Mouse (Mus musculus) gastrocnemius, postnatal 14 days (tissue): ENCODE measurements at regions not wholly inside any gene's neighbourhood (a gene's known extent, or its start where the extent isn't known, plus 50 kb on each side); places are given as distances from the start of the nearest gene placed in this dataset.
A peak's percentile ranks its signal among the peaks of the same experiment; 100 is the strongest.

Experiments used
- DNase-seq: peaks from one replicate; pipeline ENCODE4 v3.0.0; 2021; ENCODE audit warnings: mixed read lengths
- intact Hi-C: fragments of 180-260 bp; cut with DNase I; formaldehyde crosslinking; loops from one replicate; pipeline ENCODE4 v1.15.1; 2025; ENCODE audit warnings: low total_unique reads

DNA sequence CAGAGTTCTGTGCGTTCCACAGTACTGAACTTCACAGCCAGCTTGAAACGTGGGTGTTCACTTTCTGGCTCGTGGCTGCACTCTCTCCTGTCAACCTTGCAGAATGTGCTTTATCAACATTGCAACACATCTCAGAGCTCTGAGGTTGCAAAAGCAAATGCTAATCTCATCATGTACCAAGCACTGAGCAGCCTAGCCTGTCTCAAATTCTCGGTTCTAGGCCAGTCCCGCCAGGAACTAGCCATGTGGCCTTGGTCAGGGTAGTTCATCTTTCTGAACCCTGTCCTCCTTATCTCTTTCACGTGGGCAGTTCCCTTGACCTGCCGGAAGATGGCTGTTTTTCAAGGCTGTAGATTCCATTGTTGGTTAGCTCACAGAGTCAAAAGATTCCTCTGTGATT is 159.3 kb upstream of the Mast4 start:
- DNase-seq: no peak
- intact Hi-C loops: no loop called here

DNA sequence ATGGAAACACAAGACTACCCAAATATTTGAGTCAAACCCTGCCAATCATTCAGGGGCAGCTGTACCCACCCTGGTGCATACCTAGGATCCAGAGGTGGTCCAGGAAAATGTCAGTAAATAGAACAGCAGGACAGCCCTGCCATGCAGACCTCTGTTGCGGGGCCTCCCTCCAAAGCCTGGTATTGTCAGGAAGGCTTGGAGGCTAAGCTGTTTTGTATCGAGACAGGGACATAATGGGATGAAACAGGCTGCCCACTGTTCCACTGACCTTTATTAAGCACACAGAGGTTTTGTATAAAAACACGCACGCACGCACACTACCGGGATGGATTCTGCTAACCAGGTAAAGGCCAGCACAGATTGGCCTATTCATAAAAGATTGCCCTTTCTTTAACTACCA is 155.8 kb upstream of the Mast4 start:
- intact Hi-C loops: no loop called here
- DNase-seq: no peak

DNA sequence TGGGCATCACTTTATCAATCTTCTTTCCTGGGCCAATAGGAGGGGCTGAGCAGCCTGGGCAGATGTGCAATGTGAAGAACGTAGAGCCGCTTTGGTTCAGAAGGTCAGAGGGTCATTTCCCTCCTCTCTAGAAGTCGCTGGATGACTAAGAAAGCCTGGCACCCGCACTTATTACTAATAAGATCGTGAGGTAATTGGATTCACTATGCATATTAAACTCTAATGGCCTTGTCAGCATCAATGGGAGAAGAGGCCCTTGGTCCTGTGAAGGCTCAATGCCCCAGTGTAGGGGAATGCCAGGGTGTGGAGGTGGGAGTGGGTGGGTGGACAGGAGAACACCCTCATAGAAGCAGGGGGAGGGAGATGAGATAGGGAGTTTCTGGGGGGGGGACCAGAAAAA is 149.8 kb upstream of the Mast4 start:
- intact Hi-C loops: no loop called here
- no peak for DNase-seq

DNA sequence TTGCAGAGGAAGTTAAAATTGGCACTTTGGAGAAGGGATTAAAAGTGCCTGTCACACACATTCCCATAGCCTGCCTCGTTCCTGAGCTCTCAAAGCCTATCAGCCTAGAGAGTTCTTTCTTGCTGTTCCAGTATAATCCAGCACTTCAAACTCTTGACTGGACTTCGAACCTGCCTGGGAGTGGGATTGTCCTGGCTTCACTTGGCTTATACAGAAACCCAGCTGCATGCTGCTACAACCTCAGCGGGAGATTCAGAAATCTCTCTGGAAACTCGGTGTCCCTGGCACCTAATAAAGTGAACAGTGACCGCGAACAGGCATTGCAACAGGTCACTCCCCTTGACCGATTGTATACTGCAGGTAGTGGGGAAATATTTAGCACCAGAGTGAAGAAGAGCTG is 149.1 kb upstream of the Mast4 start:
- intact Hi-C loops: no loop called here

DNA sequence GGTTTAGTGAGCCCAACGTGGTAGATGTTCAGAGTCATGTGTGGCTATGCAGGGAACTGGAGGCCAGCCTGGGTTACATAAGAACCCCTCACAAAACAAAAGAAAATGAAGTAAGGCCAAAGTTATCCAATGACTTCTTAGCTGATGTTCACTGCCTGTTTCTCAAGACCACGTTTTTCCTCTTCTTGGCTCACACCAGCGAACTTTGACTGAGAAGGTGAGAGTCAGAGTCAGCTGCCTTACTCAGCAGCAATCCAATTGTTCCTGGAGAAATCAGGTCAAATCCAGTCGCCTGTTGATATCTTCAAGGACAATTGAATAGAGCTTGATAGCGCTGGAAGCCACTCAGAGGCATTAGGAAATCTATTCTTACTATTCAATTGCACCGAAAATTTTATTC is 142.0 kb upstream of the Mast4 start:
- DNase-seq: no peak
- intact Hi-C loops: no loop called here

More for the DNA sequence above, 149.1 kb upstream of the Mast4 start:
- no peak for DNase-seq

DNA sequence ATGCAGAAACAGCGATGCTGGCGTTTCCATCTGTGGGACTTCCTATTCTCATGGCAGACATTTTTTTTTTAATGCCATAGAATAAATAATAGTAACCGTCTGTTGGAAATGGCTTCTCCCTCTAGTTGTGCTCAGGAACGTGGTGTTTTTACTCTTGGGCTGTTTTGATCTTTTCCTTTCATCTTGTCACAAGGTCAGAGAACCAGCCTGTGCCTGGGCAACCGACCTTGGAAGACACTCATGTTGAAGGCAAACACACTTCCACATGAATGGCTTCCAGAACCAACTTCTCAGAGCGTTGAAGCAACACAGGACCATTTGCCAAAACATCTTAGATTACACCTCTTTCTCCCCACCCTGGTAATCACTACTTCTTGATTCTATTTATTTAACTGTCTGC is 137.9 kb upstream of the Mast4 start:
- no peak for DNase-seq
- intact Hi-C loops: no loop called here

DNA sequence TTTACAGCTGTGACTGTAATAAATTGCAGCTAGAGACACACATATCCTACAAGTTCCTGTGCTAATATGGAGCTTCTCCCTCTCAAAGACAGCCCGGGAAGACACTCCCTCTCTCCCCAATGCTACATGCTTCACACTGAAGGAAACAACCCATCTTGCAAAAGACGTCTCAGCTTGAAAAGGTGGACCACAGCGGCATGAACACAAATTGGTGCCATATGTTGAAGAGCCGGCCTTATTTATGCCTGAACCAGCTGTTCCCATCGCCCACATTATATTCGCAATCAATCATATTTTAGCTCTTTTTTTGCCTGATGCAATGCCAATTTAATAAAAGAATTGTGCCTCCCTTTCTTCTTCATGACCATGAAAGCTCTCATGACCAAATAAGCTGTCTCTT is 135.8 kb upstream of the Mast4 start:
- DNase-seq: no peak
- intact Hi-C loops: no loop called here

DNA sequence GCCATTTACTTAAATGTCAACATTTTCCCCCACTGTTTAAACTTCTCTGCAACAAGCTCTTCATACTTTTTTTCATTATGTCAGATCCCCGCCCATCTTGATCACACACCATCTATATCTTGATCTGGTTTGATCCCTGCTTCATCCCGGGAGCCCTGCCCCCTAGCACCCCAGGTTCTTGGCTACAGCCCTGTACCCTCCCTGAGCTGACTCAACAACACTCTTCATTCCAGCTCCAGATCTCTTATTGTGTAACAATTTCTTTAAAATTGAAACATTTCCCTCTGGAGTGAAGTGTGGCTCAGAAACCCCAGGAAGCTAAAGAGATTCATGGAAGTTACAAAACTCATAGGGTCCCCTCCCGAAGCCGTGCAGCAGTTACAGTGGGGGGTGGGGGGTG is 126.2 kb upstream of the Mast4 start:
- intact Hi-C loops: no loop called here
- DNase-seq: no peak

DNA sequence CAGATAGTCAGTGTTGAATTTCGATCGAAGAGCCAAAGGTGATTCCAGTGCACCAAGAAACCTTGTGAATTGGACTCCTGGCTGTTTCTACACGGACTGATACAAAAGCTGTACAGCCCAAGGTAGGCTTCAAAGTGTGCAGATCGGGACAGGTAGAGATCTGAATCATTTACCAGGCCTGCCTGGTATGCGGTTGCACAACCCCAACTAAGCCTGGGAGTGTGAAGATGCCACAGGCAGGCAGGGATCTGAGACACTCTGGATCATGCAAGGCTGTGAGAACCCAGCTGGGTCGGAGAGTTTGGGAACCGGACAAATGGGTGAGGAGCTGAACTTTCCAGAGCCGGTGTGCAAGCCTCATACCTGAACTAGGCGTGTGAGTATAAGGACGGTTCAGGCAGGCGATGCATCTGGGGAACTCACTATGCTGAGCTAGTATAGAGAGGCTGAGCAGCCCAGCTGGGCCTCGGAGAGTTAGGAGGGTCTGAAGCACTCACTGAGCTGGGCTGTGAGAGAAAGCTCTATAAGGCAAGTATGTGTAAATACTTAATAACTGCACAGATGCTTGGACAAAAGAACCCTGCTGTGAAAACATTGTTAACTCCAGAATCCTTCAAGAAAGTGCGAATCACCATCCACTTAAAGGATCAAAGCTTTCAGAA is 125.3 kb upstream of the Mast4 start:
- DNase-seq: no peak
- intact Hi-C loops: no loop called here

DNA sequence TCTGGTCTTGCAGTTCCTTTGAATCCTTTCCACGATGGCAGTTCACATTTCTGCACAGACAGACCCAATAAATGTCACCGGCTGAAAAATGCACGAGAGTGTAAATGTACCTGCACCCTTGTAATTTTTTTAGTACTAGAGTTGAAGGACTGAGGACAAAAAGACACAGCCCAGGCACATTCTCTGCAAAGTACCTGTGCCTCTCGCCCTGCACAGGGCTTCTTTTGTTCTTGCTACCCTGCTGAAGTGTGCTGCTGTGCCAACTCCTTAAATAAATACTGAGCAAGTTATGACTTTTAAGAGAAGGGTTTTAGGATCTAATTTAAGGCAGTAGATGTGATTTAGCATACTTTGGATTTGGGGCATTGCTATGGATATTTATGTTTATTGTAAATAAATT is 118.5 kb upstream of the Mast4 start:
- intact Hi-C loops: no loop called here
- DNase-seq: no peak

DNA sequence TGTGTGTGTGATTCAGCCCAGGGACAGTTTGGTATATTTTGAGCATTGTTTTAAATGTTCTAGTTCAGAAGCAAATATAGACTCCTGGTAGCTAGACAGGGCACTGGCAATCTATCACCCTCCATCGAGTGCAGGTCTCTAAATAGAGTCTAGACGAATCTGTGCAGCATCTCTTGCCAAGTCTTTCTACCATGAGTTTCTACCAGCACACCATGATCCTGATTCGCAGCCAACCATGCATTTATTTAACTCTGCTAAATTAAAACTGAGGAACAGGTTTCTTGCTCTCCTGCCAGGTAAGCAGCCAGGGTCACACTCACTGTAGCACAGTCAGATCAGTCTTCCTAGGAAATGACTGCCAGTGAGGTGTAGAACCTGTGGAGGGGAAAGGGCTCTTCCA is 96.3 kb upstream of the Mast4 start:
- no peak for DNase-seq
- intact Hi-C loops: no loop called here

DNA sequence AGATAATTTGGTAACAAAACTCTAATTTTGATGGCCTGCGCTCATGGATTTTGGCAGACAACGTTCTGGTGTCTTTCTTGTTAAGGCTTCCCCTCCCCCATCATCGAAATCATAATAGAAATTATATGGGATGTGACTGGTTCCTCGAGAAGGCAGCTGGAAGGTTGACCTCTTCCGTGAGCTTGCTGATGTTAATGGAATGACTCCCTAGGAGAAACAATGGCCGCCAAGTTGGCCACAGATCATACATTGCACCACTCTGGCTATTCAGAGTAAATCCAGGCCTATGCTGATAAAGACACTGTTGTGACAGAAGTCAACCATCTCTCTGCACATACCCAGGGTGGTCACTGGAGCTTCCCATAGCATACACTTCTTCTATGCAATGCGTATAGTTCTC is 89.7 kb upstream of the Mast4 start:
- intact Hi-C loops: no loop called here
- DNase-seq: no peak

DNA sequence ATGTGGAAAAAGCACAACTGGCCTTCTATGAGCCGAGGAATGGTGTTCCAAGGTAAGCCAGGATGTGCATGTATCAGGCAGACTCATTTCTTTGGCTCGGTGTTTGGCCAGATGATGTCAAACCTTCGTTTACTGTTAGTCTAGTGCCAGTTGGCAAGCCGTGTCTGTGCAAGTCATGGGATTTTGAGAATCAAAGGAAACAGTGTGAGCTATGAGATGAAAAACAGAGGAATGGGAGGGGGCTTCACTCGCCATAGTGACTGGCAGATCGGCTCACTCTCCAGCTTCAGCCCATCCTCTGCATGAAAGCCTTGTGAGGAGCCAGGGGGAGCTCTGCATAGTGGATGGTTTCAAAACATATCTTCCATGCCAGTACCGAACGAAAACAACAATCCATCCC is 89.1 kb upstream of the Mast4 start:
- DNase-seq: peak; percentile 34
- intact Hi-C loops: no loop called here

DNA sequence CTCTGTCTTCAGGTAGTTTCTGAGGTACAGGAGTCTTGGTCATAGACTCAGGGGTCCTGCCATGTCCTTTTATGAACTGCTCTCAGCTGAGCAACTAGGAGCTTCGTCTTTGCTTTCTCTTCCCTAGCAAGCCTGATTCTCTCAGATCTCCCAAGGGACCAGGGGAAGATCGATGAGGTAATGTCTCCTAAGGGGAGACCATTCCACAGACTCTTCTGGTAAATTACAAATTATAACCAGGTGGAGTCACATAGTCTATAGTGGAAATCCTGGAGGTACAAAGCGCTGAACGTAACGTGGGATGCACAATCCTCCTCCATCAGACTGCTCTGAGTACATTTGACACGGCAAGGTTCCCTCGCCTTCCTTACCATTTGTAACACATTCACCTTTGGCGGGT is 88.7 kb upstream of the Mast4 start:
- DNase-seq: no peak
- intact Hi-C loops: no loop called here

DNA sequence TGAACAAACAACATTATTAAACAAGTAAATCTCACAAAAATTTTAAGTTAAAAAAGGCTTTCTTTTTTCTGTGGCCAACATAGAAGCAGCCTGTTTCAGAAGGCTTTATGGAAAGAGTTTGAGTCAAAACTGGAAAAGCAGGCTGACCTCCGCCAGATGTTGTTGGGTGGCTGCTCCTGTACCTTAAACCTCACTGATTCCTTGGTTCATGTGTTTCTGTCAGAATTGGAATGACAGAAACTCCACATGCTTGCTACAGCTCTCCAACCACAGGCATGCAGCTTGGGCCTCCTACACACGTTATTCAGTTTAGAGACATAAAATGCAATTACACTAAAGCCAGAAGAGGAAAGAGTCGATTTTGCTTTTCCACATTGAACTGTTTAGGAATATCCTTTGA is 84.8 kb upstream of the Mast4 start:
- no peak for DNase-seq
- intact Hi-C loops: no loop called here

DNA sequence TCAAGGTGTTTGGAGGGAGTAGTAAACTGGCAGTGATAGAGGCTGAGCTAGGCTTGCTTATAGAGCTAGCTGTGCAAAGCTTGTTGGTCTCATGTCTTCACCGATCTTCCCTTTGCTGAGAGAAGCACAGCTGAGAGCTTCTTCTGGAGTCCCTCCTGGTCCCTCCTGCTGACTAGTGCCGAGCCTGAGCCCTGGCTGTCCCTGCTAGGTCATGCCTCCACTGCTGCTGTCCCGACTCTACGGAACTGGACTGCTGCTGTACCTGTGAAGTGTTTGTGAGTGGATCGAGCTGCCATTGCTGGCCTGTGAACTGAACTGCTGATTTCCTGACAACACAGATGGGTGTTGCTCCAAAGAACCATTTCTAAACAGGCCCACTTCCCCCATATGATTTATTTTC is 83.0 kb upstream of the Mast4 start:
- intact Hi-C loops: no loop called here
- DNase-seq: no peak

DNA sequence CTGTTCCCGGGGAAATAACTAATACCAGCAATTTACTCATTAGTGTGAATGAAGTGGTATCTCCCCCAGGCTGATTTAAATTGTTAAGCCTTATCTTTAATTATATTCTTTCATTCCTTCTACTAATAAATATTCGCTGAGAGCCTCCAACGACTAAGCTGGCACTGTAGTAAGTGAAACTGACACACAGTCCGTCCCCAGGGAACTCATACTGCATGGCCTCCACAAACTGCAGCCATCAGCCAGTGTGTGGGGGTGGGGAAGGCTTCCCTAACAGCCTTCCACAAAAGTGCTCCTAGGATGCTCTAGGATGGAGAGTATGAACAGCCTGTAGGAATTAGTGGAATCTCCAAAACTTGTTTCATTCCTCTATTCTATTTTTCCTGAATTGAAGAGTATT is 81.0 kb upstream of the Mast4 start:
- intact Hi-C loops: no loop called here
- no peak for DNase-seq

DNA sequence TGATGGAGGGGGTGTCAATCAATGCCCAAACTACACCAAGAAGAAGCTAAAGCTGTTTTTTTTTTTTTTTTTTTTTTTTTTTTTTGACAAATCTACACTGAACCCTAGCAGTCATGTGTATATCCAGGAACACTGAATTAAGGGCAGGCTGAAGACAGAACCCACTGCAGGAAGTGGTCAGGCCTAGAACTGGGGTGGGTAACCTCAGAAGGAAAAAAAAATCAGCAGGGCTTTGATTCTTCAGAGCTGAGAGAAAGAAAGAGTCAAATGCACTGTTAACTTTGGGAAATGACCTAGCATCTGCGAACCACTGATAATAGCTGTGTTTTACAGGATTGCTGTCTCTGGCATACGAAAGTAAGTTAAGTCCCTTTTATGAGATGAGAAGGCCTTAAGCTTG is 78.3 kb upstream of the Mast4 start:
- DNase-seq: no peak
- intact Hi-C loops: no loop called here

DNA sequence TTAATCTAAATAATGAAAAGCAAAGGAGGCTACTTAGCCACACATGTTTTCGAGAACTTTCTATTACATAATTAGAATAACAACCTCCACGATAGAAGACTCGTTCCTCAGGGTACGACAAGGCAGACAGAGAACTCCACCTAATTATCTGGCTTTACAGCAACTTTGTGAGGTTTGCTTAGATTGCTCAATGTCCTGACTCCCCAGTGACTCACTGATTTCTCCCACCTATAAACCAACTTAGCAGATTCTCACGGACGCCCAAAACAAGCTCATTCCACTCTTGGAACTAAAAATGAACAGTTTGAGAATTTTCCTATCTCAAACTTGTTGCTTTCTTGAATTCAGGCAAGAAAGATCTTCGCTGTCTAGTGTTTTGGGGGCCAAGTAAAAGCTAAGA is 75.0 kb upstream of the Mast4 start:
- no peak for DNase-seq
- intact Hi-C loops: no loop called here

DNA sequence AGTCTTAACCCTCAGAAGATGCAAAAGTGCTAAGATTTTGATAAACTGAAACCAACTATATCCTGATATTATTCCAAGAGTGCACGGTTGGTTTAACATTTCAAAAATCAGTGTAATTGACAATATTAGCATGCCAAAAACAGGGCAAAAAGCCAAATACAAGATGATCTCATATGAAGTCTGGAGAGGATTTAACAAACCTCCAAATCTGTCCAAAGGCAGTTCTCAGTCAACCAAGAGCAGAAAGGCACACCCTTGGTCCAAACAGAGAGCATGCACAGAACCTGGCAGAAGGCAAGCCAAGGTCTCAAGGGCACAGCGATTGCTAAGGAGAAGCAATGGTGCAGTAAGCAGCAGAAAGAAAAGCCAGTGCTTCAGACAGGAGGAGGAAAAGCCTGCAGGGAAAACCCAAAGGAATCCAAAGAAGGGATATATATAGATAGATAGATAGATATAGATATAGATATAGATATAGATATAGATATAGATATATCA is 62.3 kb upstream of the Mast4 start:
- DNase-seq: no peak
- intact Hi-C loops: no loop called here

DNA sequence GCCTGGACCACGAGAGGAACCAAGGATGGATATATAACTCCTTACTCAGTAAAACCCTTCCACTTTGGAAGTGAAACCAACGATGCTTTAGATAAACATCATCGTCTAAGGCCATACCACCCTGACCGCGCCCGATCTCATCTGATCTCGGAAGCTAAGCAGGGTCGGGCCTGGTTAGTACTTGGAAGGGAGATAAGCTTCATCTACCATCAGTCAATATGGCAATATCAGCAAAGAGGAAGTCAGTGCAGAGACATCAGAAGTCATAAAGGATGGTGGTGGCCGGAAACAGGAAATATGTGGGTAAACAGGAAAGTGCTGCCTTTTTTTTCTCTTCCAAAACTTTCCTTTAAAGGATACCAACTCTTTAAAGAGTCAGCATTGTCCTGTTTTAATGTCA is 61.8 kb upstream of the Mast4 start:
- intact Hi-C loops: no loop called here
- no peak for DNase-seq

DNA sequence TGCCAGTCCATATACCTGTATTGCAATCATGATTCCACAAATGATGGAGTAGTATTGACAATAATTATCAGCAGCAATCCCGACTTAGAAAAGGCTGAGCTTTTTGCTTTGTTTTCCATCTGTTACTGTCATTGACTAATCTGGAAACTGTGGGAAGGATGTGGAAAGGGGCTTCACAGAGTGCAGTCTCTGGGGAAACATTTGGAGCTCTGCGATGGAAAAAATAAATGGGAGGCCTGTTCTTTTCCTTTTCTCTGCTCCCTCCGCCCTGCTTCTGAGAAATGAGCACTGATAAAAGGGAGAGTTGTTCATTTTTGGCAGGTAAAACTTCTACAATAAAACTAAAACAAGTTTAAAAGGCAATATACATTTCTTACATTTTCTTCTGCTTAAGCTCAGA is 58.3 kb upstream of the Mast4 start:
- intact Hi-C loops: no loop called here
- DNase-seq: no peak
